Mouse (Mus musculus) hindbrain, embryonic 13.5 days (tissue): ENCODE data around the gene Cnot1. TPM values are rescaled to one million over a fixed set of nuclear protein-coding genes. Genes with fewer than 3 reads are reported as not detected.
A peak's percentile ranks its signal among the peaks of the same experiment; 100 is the strongest.

Experiments
- ATAC-seq: fragments of 200-750 bp; cut with Nextera tagmentation; 2 replicates; pipeline ENCODE4 v1.8.0; 2017; ENCODE audit warnings: moderate TSS enrichment; ENCODE audit not compliant: low FRiP score
- H3K27ac ChIP-seq: fragments of 300-500 bp; sonication (generic); 2 replicates; pipeline ENCODE4 v1.5.1; 2015; ENCODE audit warnings: inconsistent platforms, mild to moderate bottlenecking, moderate library complexity
- H3K27me3 ChIP-seq: fragments of 300-500 bp; sonication (generic); 2 replicates; pipeline ENCODE4 v1.6.1; 2015; ENCODE audit warnings: mild to moderate bottlenecking, inconsistent platforms
- H3K36me3 ChIP-seq: fragments of 300-500 bp; sonication (generic); 2 replicates; pipeline ENCODE4 v1.6.1; 2015; ENCODE audit warnings: mild to moderate bottlenecking, inconsistent platforms
- H3K4me1 ChIP-seq: fragments of 300-500 bp; sonication (generic); replicated peaks from 2 replicates; pipeline ENCODE4 v1.6.1; 2015; ENCODE audit warnings: inconsistent platforms
- H3K4me2 ChIP-seq: fragments of 300-500 bp; sonication (generic); 2 replicates; pipeline ENCODE4 v1.6.1; 2015; ENCODE audit warnings: inconsistent platforms, mild to moderate bottlenecking, moderate library complexity
- H3K4me3 ChIP-seq: fragments of 300-500 bp; sonication (generic); 2 replicates; pipeline ENCODE4 v1.5.1; 2015; ENCODE audit warnings: mild to moderate bottlenecking, inconsistent platforms
- H3K9ac ChIP-seq: fragments of 300-500 bp; sonication (generic); 2 replicates; pipeline ENCODE4 v1.6.1; 2015; ENCODE audit warnings: mild to moderate bottlenecking, inconsistent platforms
- H3K9me3 ChIP-seq: fragments of 300-500 bp; sonication (generic); 2 replicates; pipeline ENCODE4 v1.6.1; 2016; ENCODE audit warnings: inconsistent platforms
- WGBS: fragments of 180-500 bp; shearing (Covaris S2); methylation state at CpG from one replicate; pipeline ENCODE4 v1.1.7; 2015; 5-methylcytosine and 5-hydroxymethylcytosine counted together
- polyA plus RNA-seq: library from polyadenylated mRNA; unstranded; fragments of >200 nt; fragmentation: Nextera tagmentation; extraction: Ambion mirVana; gene quantifications from 2 replicates; pipeline ENCODE4 v1.2.1, GENCODE M21; 2015

Cnot1 gene
- polyA plus RNA-seq, 1 experiment from 2014 or later = 41.0 TPM

GRCm38 (mm10) chr8:95714837-95715413, 92.3 kb downstream of the Cnot1 start:
- WGBS = 89% methylated on average over 6 of the region's 6 CpGs
- no peak for ATAC-seq
- peak overlapping the region; percentile 84 for H3K9ac ChIP-seq
- H3K9me3 ChIP-seq = no peaks in the 10 kb centered on the region
- peak overlapping the region; percentile 81; the same call in 1 of the 2 replicates for H3K27ac ChIP-seq
- peaks cover 63% of the 10 kb centered on the region for H3K36me3 ChIP-seq
- H3K4me3 ChIP-seq = peak overlapping the region; percentile 87
- H3K27me3 ChIP-seq = no peaks in the 10 kb centered on the region
- H3K4me2 ChIP-seq = peak overlapping the region; percentile 98
- peaks cover 20% of the 10 kb centered on the region for H3K4me1 ChIP-seq

GRCm38 (mm10) chr8:95714367-95714766, 92.9 kb downstream of the Cnot1 start:
- peaks cover 20% of the 10 kb centered on the region for H3K4me1 ChIP-seq
- H3K27ac ChIP-seq = no peak overlapping the region
- peaks cover 63% of the 10 kb centered on the region for H3K36me3 ChIP-seq
- H3K9ac ChIP-seq = no peak overlapping the region
- no peak overlapping the region for H3K4me3 ChIP-seq
- no peak for ATAC-seq
- H3K4me2 ChIP-seq = no peak overlapping the region
- WGBS = 89% methylated on average over 4 of the region's 4 CpGs
- H3K27me3 ChIP-seq = no peaks in the 10 kb centered on the region
- H3K9me3 ChIP-seq = no peaks in the 10 kb centered on the region

GRCm38 (mm10) chr8:95713100-95714010, 93.9 kb downstream of the Cnot1 start:
- Histone ChIP-seq H3K27ac (no peak overlapping the region), H3K4me1 (peaks cover 20% of the 10 kb centered on the region), H3K9ac (no peak overlapping the region), H3K36me3 (peaks cover 63% of the 10 kb centered on the region), H3K27me3 (no peaks in the 10 kb centered on the region), H3K4me3 (no peak overlapping the region), H3K9me3 (no peaks in the 10 kb centered on the region), H3K4me2 (no peak overlapping the region)
- ATAC-seq = 0 out of 2 replicates have a peak, but pooled peaks have one; percentile 23
- 80% methylated on average over 19 of the region's 19 CpGs for WGBS

GRCm38 (mm10) chr8:95712395-95712794, 94.9 kb downstream of the Cnot1 start:
- WGBS = 91% methylated on average over 9 of the region's 9 CpGs
- Histone ChIP-seq H3K9me3 (no peaks in the 10 kb centered on the region), H3K36me3 (peaks cover 64% of the 10 kb centered on the region), H3K9ac (no peak overlapping the region), H3K4me3 (no peak overlapping the region), H3K4me2 (no peak overlapping the region), H3K27me3 (no peaks in the 10 kb centered on the region), H3K27ac (no peak overlapping the region), H3K4me1 (peaks cover 20% of the 10 kb centered on the region)
- ATAC-seq = no peak

- H3K4me2 ChIP-seq = no peak overlapping the region
- WGBS = 91% methylated on average over 3 of the region's 3 CpGs
These were observed 96.2 kb downstream of the Cnot1 start for GRCm38 (mm10) chr8:95711029-95711428.

GRCm38 (mm10) chr8:95709579-95709978, 97.7 kb downstream of the Cnot1 start:
- no peak overlapping the region for H3K9ac ChIP-seq
- peaks cover 88% of the 10 kb centered on the region for H3K36me3 ChIP-seq
- no peaks in the 10 kb centered on the region for H3K27me3 ChIP-seq
- H3K4me3 ChIP-seq = no peak overlapping the region
- no peaks in the 10 kb centered on the region for H3K9me3 ChIP-seq
- peaks cover 13% of the 10 kb centered on the region for H3K4me1 ChIP-seq
- ATAC-seq = no peak
- H3K4me2 ChIP-seq = no peak overlapping the region
- H3K27ac ChIP-seq = no peak overlapping the region
- 87% methylated on average over 7 of the region's 7 CpGs for WGBS

More at GRCm38 (mm10) chr8:95711029-95711428, 96.2 kb downstream of the Cnot1 start:
- peaks cover 8% of the 10 kb centered on the region for H3K4me1 ChIP-seq
- H3K9ac ChIP-seq = no peak overlapping the region
- H3K9me3 ChIP-seq = no peaks in the 10 kb centered on the region
- no peaks in the 10 kb centered on the region for H3K27me3 ChIP-seq
- H3K27ac ChIP-seq = no peak overlapping the region
- ATAC-seq = no peak
- H3K36me3 ChIP-seq = peaks cover 78% of the 10 kb centered on the region
- no peak overlapping the region for H3K4me3 ChIP-seq

- Histone ChIP-seq H3K9me3 (no peaks in the 10 kb centered on the region), H3K4me3 (peak overlapping the region; percentile 79), H3K4me1 (peaks cover 59% of the 10 kb centered on the region), H3K4me2 (peak overlapping the region; percentile 91), H3K27me3 (no peaks in the 10 kb centered on the region), H3K27ac (peak overlapping the region; percentile 89; the same call in 1 of the 2 replicates), H3K9ac (peak overlapping the region; percentile 93), H3K36me3 (peaks cover 45% of the 10 kb centered on the region)
- WGBS = 94% methylated on average over 3 of the region's 3 CpGs
- no peak for ATAC-seq
These were observed 102.7 kb downstream of the Cnot1 start for GRCm38 (mm10) chr8:95704538-95704937.

GRCm38 (mm10) chr8:95703461-95704260, 103.6 kb downstream of the Cnot1 start:
- Histone ChIP-seq H3K36me3 (peaks cover 37% of the 10 kb centered on the region), H3K4me1 (peaks cover 66% of the 10 kb centered on the region), H3K4me2 (peak overlapping the region; percentile 91), H3K27ac (peak overlapping the region; percentile 89), H3K9ac (peak overlapping the region; percentile 93), H3K27me3 (peaks cover 7% of the 10 kb centered on the region; the same call in 1 of the 2 replicates), H3K9me3 (no peaks in the 10 kb centered on the region), H3K4me3 (peak overlapping the region; percentile 79)
- 1% methylated on average over 15 of the region's 15 CpGs for WGBS
- peak; percentile 36 for ATAC-seq

- ATAC-seq = peak; percentile 92
- peak overlapping the region; percentile 79 for H3K4me3 ChIP-seq
- H3K27ac ChIP-seq = peak overlapping the region; percentile 89
- H3K36me3 ChIP-seq = peaks cover 28% of the 10 kb centered on the region
- H3K4me2 ChIP-seq = peak overlapping the region; percentile 91
- WGBS = 3% methylated on average over 34 of the region's 34 CpGs
- peaks cover 15% of the 10 kb centered on the region for H3K27me3 ChIP-seq
- H3K9me3 ChIP-seq = no peaks in the 10 kb centered on the region
- peaks cover 66% of the 10 kb centered on the region for H3K4me1 ChIP-seq
- H3K9ac ChIP-seq = peak overlapping the region; percentile 93
These were observed 104.5 kb downstream of the Cnot1 start for GRCm38 (mm10) chr8:95702480-95703446.

GRCm38 (mm10) chr8:95701809-95702208, 105.5 kb downstream of the Cnot1 start:
- H3K9ac ChIP-seq = peak overlapping the region; percentile 93; the same call in 1 of the 2 replicates
- peaks cover 20% of the 10 kb centered on the region for H3K27me3 ChIP-seq
- peaks cover 18% of the 10 kb centered on the region for H3K36me3 ChIP-seq
- peaks cover 69% of the 10 kb centered on the region for H3K4me1 ChIP-seq
- peak overlapping the region; percentile 46 for H3K27ac ChIP-seq
- H3K4me2 ChIP-seq = no peak overlapping the region
- 79% methylated on average over 4 of the region's 4 CpGs for WGBS
- H3K9me3 ChIP-seq = no peaks in the 10 kb centered on the region
- no peak; the same call in 1 of the 2 replicates for ATAC-seq
- 0 out of 2 replicates have a peak overlapping the region, but pooled peaks have one; percentile 79 for H3K4me3 ChIP-seq

GRCm38 (mm10) chr8:95700282-95700681, 107.0 kb downstream of the Cnot1 start:
- Histone ChIP-seq H3K4me1 (peaks cover 66% of the 10 kb centered on the region), H3K9ac (peak overlapping the region; percentile 39), H3K4me3 (no peak overlapping the region), H3K4me2 (peak overlapping the region; percentile 32), H3K36me3 (peaks cover 4% of the 10 kb centered on the region; the same call in 1 of the 2 replicates), H3K27ac (peak overlapping the region; percentile 84), H3K9me3 (no peaks in the 10 kb centered on the region), H3K27me3 (peaks cover 22% of the 10 kb centered on the region)
- ATAC-seq = no peak
- WGBS = 28% methylated on average over 9 of the region's 9 CpGs
